Mouse (Mus musculus) stomach, embryonic 16.5 days (tissue): ENCODE measurements around the gene Gm5799. TPM values are rescaled to one million over a fixed set of nuclear protein-coding genes. Genes with fewer than 3 reads are reported as not detected.
"Not testable (repeated sequence)": the region's sequence is repeated elsewhere in the genome, so short reads cannot be mapped to it uniquely, and the experiment has no call there.

ENCODE experiments used
- ATAC-seq: fragments of 200-750 bp; cut with Nextera tagmentation; 2 replicates; pipeline ENCODE4 v1.8.0; 2017; ENCODE audit warnings: moderate number of reproducible peaks, moderate TSS enrichment; ENCODE audit not compliant: insufficient read depth, low FRiP score
- H3K27ac ChIP-seq: fragments of 300-500 bp; sonication (generic); 2 replicates; pipeline ENCODE4 v1.5.1; 2014; ENCODE audit warnings: low read length
- H3K27me3 ChIP-seq: fragments of 300-500 bp; sonication (generic); 2 replicates; pipeline ENCODE4 v1.6.1; 2014; ENCODE audit warnings: low read length, control low read depth, mixed read lengths; ENCODE audit not compliant: control insufficient read depth, insufficient read depth
- H3K36me3 ChIP-seq: fragments of 300-500 bp; sonication (generic); 2 replicates; pipeline ENCODE4 v1.6.1; 2014; ENCODE audit warnings: low read length; ENCODE audit not compliant: control insufficient read depth, insufficient read depth
- H3K4me1 ChIP-seq: fragments of 300-500 bp; sonication (generic); 2 replicates; pipeline ENCODE4 v1.6.1; 2014; ENCODE audit warnings: low read length, control low read depth, mixed read lengths; ENCODE audit not compliant: control insufficient read depth, insufficient read depth
- H3K4me2 ChIP-seq: fragments of 300-500 bp; sonication (generic); 2 replicates; pipeline ENCODE4 v1.6.1; 2014; ENCODE audit warnings: low read depth, low read length, mixed read lengths
- H3K4me3 ChIP-seq: fragments of 300-500 bp; sonication (generic); replicated peaks from 2 replicates; pipeline ENCODE4 v1.5.1; 2014; ENCODE audit warnings: mild to moderate bottlenecking, low read length
- H3K9ac ChIP-seq: fragments of 300-500 bp; sonication (generic); 2 replicates; pipeline ENCODE4 v1.6.1; 2014; ENCODE audit warnings: low read length
- H3K9me3 ChIP-seq: fragments of 300-500 bp; sonication (generic); replicated peaks from 2 replicates; pipeline ENCODE4 v1.6.1; 2016; ENCODE audit warnings: low read length, control low read depth; ENCODE audit not compliant: control insufficient read depth
- WGBS: fragments of 180-500 bp; shearing (Covaris S2); extraction: QIAGEN DNeasy Blood & Tissue Kit; methylation state at CpG from one replicate; pipeline ENCODE4 v1.1.7; 2014; 5-methylcytosine and 5-hydroxymethylcytosine counted together
- polyA plus RNA-seq: library from polyadenylated mRNA; unstranded; fragments of >200 nt; fragmentation: Nextera tagmentation; extraction: Ambion mirVana; gene quantifications from 2 replicates; pipeline ENCODE4 v1.2.1, GENCODE M21; 2015

The Gm5799 gene
- polyA plus RNA-seq: not detected in 2 replicates

DNA sequence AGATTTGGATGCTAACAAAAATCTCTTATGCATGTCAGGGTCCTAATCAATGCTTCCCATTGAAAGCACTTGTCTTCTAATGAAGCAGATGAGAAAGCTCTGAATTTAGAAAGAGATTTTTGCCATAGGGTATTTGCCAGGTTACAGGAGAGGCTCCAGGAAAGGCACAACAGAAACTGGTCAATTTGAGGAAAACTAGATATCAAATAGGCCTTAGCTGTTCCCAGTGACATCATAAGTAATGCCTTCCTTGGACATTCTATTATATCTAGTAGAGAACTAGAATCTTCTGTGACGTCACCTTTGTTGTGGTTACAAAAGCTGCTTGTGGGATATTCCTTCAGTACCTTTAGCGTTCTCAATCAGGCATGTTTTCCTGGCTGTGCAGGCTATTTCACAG lies at the start of gene Gm5799:
TSS of gene Gm5799 (plus strand) at position 301 of the 400 bp plus-strand sequence.
- not testable (repeated sequence) for H3K27ac ChIP-seq, H3K4me1 ChIP-seq, H3K36me3 ChIP-seq, H3K4me2 ChIP-seq, ATAC-seq, H3K9me3 ChIP-seq, H3K9ac ChIP-seq, H3K27me3 ChIP-seq, H3K4me3 ChIP-seq
- 96% methylated on average over 1 of the region's 2 CpGs for WGBS

DNA sequence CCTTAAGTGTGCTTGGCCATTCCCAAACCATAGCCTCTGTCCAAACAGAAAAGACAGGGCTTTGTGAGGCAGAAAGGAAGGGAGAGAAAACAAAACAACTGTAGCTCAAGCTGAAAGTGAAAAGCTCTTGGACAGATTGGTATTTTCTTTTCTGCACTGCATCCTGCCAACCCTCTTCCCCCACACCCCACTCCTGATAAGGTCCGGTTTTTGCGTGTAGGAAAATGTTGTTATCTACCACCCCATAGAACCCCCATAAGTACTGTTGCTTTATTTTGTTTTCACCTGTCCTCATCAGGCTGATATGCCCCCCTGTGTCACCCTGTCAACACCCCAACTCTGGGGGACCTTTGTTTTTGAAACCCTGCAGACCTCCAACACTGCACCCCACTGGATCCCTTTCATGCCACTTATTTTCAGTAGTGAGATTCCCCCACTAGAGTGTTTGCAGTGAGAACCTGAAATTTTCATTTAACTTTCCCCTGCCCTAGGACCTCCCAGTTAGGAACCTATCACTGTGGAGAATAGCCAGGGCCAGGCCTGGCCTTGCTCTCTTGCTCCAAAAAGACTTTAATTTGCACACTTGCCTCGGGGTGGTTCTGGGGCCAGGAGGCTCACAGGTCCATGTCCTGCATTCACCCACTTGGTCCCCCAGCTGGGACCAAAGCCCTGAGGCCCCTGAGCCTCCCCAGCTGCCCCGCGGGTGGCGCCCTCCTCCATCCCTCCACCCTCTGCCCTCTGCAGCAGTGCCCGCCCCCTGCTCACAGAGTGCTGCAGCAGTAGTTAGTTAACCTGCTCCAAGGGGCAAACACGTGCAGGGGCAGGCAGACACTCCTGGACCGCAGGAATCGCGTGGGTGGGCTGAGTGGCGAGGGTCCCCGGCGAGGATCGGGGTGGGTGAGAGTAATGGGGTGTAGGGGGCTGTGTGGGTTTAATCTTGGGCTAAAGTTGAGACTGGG lies 12.0 kb upstream of the Gm5799 start:
- H3K27me3 ChIP-seq, H3K4me3 ChIP-seq, H3K4me1 ChIP-seq, H3K27ac ChIP-seq, H3K4me2 ChIP-seq, H3K9me3 ChIP-seq, H3K36me3 ChIP-seq, H3K9ac ChIP-seq, ATAC-seq: not testable (repeated sequence)
- WGBS: 21% methylated on average over 11 of the region's 15 CpGs

DNA sequence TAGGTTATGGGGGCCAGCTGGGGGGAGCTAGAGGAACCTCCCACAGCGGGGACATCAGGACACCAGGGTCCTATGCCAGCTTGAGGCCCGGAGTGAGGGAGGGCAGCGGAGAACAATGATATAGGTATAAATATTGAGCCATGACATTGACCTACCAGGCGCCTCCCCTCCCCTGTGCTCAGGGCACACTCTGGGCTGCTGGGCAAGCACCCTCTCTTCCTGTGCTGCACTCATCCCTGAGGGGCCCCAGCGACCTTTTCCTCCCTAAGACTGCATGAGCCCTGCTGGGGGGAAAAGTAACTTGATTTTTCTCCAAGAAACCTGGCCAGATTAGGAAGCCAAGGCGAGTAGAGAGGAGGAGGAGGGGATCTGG lies 11.4 kb upstream of the Gm5799 start:
- not testable (repeated sequence) for H3K27ac ChIP-seq, H3K4me2 ChIP-seq, H3K4me1 ChIP-seq, H3K9me3 ChIP-seq, H3K27me3 ChIP-seq, H3K9ac ChIP-seq, ATAC-seq, H3K36me3 ChIP-seq, H3K4me3 ChIP-seq
- WGBS: no CpG with 5 or more reads among the region's 6 CpGs

DNA sequence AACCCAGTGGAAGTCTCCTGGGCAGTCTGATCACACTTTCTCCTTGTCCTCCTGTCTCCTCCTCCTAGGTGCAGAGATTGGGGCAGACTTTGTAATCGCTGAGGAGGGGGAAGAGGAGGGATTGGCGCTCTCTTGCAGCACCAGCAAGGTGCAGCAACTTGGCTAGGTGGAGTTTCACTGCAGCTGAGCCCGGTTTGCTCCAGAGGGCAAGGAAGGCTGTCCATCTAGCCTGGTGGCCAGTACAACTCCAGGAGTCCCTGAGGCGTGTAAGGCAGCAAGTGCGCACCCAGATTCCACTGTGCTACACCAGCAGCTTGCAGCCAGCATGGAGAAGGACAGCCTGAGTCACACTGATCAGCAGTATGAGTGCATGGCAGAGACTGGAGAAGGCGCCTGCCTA lies 11.0 kb upstream of the Gm5799 start:
- not testable (repeated sequence) for H3K27me3 ChIP-seq, H3K4me2 ChIP-seq, H3K36me3 ChIP-seq, H3K27ac ChIP-seq, H3K4me3 ChIP-seq, H3K9me3 ChIP-seq, ATAC-seq, H3K9ac ChIP-seq, H3K4me1 ChIP-seq
- 34% methylated on average over 5 of the region's 6 CpGs for WGBS

DNA sequence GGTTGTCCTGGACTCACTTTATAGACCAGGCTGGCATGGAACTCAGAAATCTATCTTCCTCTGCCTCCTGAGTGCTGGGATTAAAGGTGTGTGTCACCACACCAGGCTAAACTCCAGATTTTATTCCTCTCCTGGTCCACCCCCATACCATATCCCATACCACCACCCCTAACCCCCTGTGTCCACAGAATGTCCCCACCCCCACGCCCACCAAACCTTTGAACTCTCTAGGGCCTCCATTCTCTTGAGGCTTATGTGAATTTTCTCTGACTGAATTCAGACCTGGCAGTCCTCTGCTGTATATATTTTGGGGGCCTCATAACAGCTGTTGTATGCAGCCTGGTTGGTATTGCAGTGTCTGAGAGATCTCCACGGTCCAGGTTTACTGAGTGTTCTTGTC lies 5.2 kb upstream of the Gm5799 start:
- not testable (repeated sequence) for H3K4me2 ChIP-seq, H3K9ac ChIP-seq, H3K9me3 ChIP-seq, ATAC-seq, H3K4me3 ChIP-seq, H3K4me1 ChIP-seq, H3K27me3 ChIP-seq, H3K36me3 ChIP-seq, H3K27ac ChIP-seq
- WGBS: 70% methylated on average over 2 of the region's 2 CpGs

DNA sequence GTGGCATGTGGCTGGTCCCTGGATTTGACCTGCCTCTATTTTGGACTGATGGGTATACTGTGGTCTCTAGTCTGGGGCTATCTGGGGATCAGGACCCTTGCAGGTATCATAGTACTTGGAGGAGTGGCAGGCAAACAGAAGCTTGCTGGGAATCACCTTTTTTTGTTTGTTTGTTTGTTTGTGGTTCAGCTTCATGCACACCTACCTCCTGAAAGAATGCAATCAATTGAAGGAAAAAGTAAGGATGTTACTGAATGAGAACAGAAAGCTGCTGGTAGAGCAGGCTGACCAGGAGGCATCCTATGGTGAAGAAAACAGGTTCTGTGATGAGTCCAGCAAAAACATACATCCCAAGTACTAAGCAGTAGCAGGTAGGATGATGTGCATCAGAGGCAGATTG lies 2.9 kb downstream of the Gm5799 start:
- H3K9ac ChIP-seq, ATAC-seq, H3K9me3 ChIP-seq, H3K27me3 ChIP-seq, H3K27ac ChIP-seq, H3K4me3 ChIP-seq, H3K4me2 ChIP-seq, H3K4me1 ChIP-seq, H3K36me3 ChIP-seq: not testable (repeated sequence)

DNA sequence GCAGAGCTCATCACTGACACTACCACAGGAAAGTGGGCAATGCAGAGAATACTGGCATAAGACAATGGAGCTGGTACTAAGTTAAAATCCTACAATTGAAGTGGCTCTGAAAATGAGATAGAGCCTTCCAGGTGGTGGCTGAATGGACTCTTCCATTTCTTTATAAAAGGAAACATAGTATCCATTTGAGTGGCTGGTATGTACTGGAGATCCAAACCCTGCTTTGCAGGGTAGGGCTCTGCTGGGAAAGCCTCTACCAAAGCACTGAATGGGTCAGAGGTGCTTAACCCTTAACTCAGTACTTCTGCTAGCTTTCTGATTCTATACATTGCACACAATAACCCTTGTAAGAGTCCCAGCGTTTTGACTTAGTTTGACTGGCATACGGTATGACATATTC lies 8.9 kb downstream of the Gm5799 start:
- H3K4me1 ChIP-seq, ATAC-seq, H3K36me3 ChIP-seq, H3K9ac ChIP-seq, H3K4me2 ChIP-seq, H3K9me3 ChIP-seq, H3K4me3 ChIP-seq, H3K27ac ChIP-seq, H3K27me3 ChIP-seq: not testable (repeated sequence)
- WGBS: 77% methylated on average over 2 of the region's 2 CpGs

DNA sequence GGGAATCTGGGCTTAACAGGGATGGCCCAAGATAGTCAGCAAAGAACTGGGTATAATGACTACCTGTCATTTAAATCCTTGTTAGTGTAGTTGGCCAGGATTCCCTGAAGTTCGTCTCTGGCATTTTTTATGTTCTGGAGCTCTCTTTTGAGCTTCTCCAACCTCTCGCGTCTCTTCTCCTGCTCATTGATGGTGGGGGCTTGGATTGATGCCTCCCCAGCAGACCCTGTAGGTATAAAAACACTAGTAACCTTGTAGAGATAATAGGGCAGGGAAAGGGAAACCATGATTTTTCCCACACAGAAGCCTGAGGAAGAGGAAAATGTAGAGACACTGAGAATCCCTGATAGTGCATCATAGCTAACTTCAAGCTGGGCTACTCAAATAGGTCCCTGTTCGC lies 34.6 kb downstream of the Gm5799 start:
- H3K27ac ChIP-seq, H3K36me3 ChIP-seq, H3K4me2 ChIP-seq, H3K4me3 ChIP-seq, ATAC-seq, H3K4me1 ChIP-seq, H3K9ac ChIP-seq, H3K27me3 ChIP-seq, H3K9me3 ChIP-seq: not testable (repeated sequence)
- WGBS: 92% methylated on average over 2 of the region's 4 CpGs

DNA sequence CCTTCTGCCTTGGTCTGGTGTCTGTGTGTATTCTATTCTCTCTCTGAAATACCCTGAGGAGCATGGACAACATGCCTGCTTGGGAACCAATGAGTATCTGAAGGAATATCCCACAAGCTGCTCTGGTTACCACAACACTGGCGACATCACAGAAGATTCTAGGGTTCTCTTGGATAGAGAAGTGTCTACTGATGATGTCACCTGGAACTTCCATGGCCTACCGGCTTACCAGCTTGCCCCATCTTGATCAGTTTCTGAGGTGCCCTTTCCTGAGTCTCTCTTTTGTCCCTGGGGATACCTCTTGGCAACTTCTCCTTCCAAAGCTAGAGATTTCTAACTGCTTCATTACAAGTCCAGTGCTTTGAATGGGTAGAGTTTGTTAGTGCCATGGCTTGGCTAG lies 35.7 kb downstream of the Gm5799 start, which contains the start of gene Gm17654:
TSS of gene Gm17654 (minus strand) at position 101 of the 400 bp plus-strand sequence.
- H3K36me3 ChIP-seq, H3K27me3 ChIP-seq, H3K27ac ChIP-seq, H3K4me1 ChIP-seq, H3K4me2 ChIP-seq, H3K4me3 ChIP-seq, ATAC-seq, H3K9ac ChIP-seq, H3K9me3 ChIP-seq: not testable (repeated sequence)
- 80% methylated on average over 1 of the region's 2 CpGs for WGBS
